Mouse (Mus musculus) Patski (cell line): ENCODE measurements around the gene Prkag3. TPM values are rescaled to one million over a fixed set of nuclear protein-coding genes. Genes with fewer than 3 reads are reported as not detected.

ENCODE experiments used
- ATAC-seq: fragments of 100-300 bp; one replicate; pipeline ENCODE4 v1.8.0; 2021
- CTCF ChIA-PET: fragments of 350-600 bp; sonication (Branson Sonifier 250); formaldehyde crosslinking; loops from one replicate; lab custom pipeline; 2022; ENCODE audit warnings: inconsistent platforms; lab: Charles Lee
- POLR2A ChIA-PET: fragments of 350-600 bp; sonication (Branson Sonifier 250); formaldehyde crosslinking; loops from one replicate; lab custom pipeline; 2022; ENCODE audit warnings: antibody characterized with exemption, inconsistent platforms; lab: Charles Lee
- DNase-seq: peaks from one replicate; pipeline ENCODE4 v3.0.0-alpha.2; 2011; ENCODE audit warnings: low read depth, low spot score
- H3K27me3 ChIP-seq: fragments of 371-371 bp; one replicate; pipeline ENCODE4 v1.5.1; 2021
- CTCF ChIP-seq: fragments of 100-300 bp; IDR thresholded peaks from one replicate; pipeline ENCODE4 v1.5.1; 2021
- in situ Hi-C: fragments of 300-500 bp; cut with MboI; formaldehyde crosslinking; loops from 3 replicates; pipeline ENCODE4 v1.11.1; 2018; ENCODE audit warnings: low pct_unique_long_range_greater_than_20kb, mixed read lengths
- polyA plus RNA-seq: library from polyadenylated mRNA; unstranded; gene quantifications from one replicate; pipeline ENCODE4 v1.2.3, GENCODE M21; 2021

Gene Prkag3
- polyA plus RNA-seq, 1 experiment from 2014 or later: not detected

GRCm38 (mm10) chr1:74740846-74741245 is 8.2 kb downstream of the Prkag3 start:
- in situ Hi-C loops: no loop called here
- no peak for TF ChIP-seq CTCF
- DNase-seq: no peak
- peaks cover 7% of the 10 kb centered on the region for H3K27me3 ChIP-seq
- CTCF ChIA-PET: interaction anchor here (1.6 kb wide), 1 partner anchor 28 kb away, joined by 5 read pairs; the partner anchor contains the start of gene Cyp27a1
- POLR2A ChIA-PET: no interaction called here
- no peak for ATAC-seq

- DNase-seq: no peak
- TF ChIP-seq CTCF: no peak
- ChIA-PET POLR2A (no interaction called here), CTCF (no interaction called here)
- in situ Hi-C loops: no loop called here
- no peak for ATAC-seq
- peaks cover 26% of the 10 kb centered on the region for H3K27me3 ChIP-seq
These were observed 11.5 kb downstream of the Prkag3 start for GRCm38 (mm10) chr1:74737500-74737899.

- in situ Hi-C loops: no loop called here
- ChIA-PET CTCF (no interaction called here), POLR2A (no interaction called here)
- no peak for ATAC-seq
- no peak for TF ChIP-seq CTCF
- H3K27me3 ChIP-seq: peaks cover 26% of the 10 kb centered on the region
- no peak for DNase-seq
These were observed 12.0 kb downstream of the Prkag3 start for GRCm38 (mm10) chr1:74736977-74737376.

- POLR2A ChIA-PET: no interaction called here
- DNase-seq (no peak), ATAC-seq (no peak)
- in situ Hi-C loops: no loop called here
- CTCF ChIA-PET: no interaction called here
- no peak for TF ChIP-seq CTCF
- peaks cover 8% of the 10 kb centered on the region for H3K27me3 ChIP-seq
These were observed 20.6 kb downstream of the Prkag3 start for GRCm38 (mm10) chr1:74728446-74728845.

GRCm38 (mm10) chr1:74726674-74727073 is 22.3 kb downstream of the Prkag3 start:
- CTCF ChIA-PET: no interaction called here
- in situ Hi-C loops: no loop called here
- TF ChIP-seq CTCF: no peak
- POLR2A ChIA-PET: no interaction called here
- H3K27me3 ChIP-seq: peaks cover 14% of the 10 kb centered on the region
- DNase-seq (no peak), ATAC-seq (no peak)

GRCm38 (mm10) chr1:74726114-74726513 is 22.9 kb downstream of the Prkag3 start:
- TF ChIP-seq CTCF: no peak
- POLR2A ChIA-PET: no interaction called here

GRCm38 (mm10) chr1:74723748-74724147 is 25.3 kb downstream of the Prkag3 start:
- ChIA-PET POLR2A (no interaction called here), CTCF (interaction anchor here (0.9 kb wide), 1 partner anchor 24 kb away, joined by 3 read pairs; no protein-coding TSS in a partner anchor)
- no peak for DNase-seq
- ATAC-seq: no peak
- in situ Hi-C loops: no loop called here
- peaks cover 14% of the 10 kb centered on the region for H3K27me3 ChIP-seq
- peak; percentile 58 for TF ChIP-seq CTCF

More at GRCm38 (mm10) chr1:74726114-74726513, 22.9 kb downstream of the Prkag3 start:
- in situ Hi-C loops: no loop called here
- CTCF ChIA-PET: no interaction called here
- peaks cover 14% of the 10 kb centered on the region for H3K27me3 ChIP-seq
- no peak for ATAC-seq
- DNase-seq: no peak

GRCm38 (mm10) chr1:74721657-74722056 is 27.4 kb downstream of the Prkag3 start:
- in situ Hi-C loops: no loop called here
- CTCF ChIA-PET: interaction anchor here (1.0 kb wide), 1 partner anchor 86 kb away, joined by 4 read pairs; no protein-coding TSS in a partner anchor

GRCm38 (mm10) chr1:74719281-74719680 is 29.7 kb downstream of the Prkag3 start:
- POLR2A ChIA-PET: no interaction called here
- H3K27me3 ChIP-seq: peaks cover 7% of the 10 kb centered on the region
- DNase-seq: no peak
- ATAC-seq: no peak
- no peak for TF ChIP-seq CTCF
- CTCF ChIA-PET: interaction anchor here (1.5 kb wide), 1 partner anchor 37 kb away, joined by 4 read pairs; no protein-coding TSS in a partner anchor
- in situ Hi-C loops: no loop called here

More at GRCm38 (mm10) chr1:74721657-74722056, 27.4 kb downstream of the Prkag3 start:
- DNase-seq (no peak), ATAC-seq (no peak)
- peaks cover 12% of the 10 kb centered on the region for H3K27me3 ChIP-seq
- POLR2A ChIA-PET: no interaction called here
- no peak for TF ChIP-seq CTCF

- ChIA-PET CTCF (no interaction called here), POLR2A (interaction anchor here (1.2 kb wide), 1 partner anchor 284 kb away, joined by 3 read pairs; no protein-coding TSS in a partner anchor)
- DNase-seq (no peak), ATAC-seq (no peak)
- H3K27me3 ChIP-seq: peaks cover 17% of the 10 kb centered on the region
- TF ChIP-seq CTCF: no peak
- in situ Hi-C loops: no loop called here
These were observed 30.9 kb downstream of the Prkag3 start for GRCm38 (mm10) chr1:74718113-74718512.

- DNase-seq (no peak), ATAC-seq (no peak)
- in situ Hi-C loops: no loop called here
- no peak for TF ChIP-seq CTCF
- CTCF ChIA-PET: no interaction called here
- H3K27me3 ChIP-seq: peaks cover 18% of the 10 kb centered on the region
- POLR2A ChIA-PET: no interaction called here
These were observed 33.1 kb downstream of the Prkag3 start for GRCm38 (mm10) chr1:74715886-74716285.

- CTCF ChIA-PET: no interaction called here
- peaks cover 18% of the 10 kb centered on the region for H3K27me3 ChIP-seq
- DNase-seq: no peak
- POLR2A ChIA-PET: no interaction called here
- no peak for ATAC-seq
- TF ChIP-seq CTCF: no peak
- in situ Hi-C loops: no loop called here
These were observed 33.6 kb downstream of the Prkag3 start for GRCm38 (mm10) chr1:74715468-74715867.
